Mouse (Mus musculus) testis, adult 2 months (tissue): ENCODE measurements around the gene Klf12. TPM values are rescaled to one million over a fixed set of nuclear protein-coding genes. Genes with fewer than 3 reads are reported as not detected.

ENCODE experiments used
- H3K27ac ChIP-seq: fragments of 200-500 bp; 2 replicates; pipeline ENCODE4 v1.5.1; 2012; ENCODE audit warnings: low read depth, low read length; ENCODE audit not compliant: control insufficient read depth, insufficient read depth
- H3K27me3 ChIP-seq: fragments of 200-500 bp; 2 replicates; pipeline ENCODE4 v1.6.1; 2012; ENCODE audit warnings: mild to moderate bottlenecking, low read length, moderate library complexity; ENCODE audit not compliant: control insufficient read depth, insufficient read depth
- H3K36me3 ChIP-seq: fragments of 200-500 bp; 2 replicates; pipeline ENCODE4 v1.6.1; 2012; ENCODE audit warnings: mild to moderate bottlenecking, low read length; ENCODE audit not compliant: control insufficient read depth, insufficient read depth
- H3K4me1 ChIP-seq: fragments of 200-500 bp; 2 replicates; pipeline ENCODE4 v1.6.1; 2012; ENCODE audit warnings: low read length; ENCODE audit not compliant: control insufficient read depth, insufficient read depth
- H3K4me3 ChIP-seq: fragments of 200-500 bp; 2 replicates; pipeline ENCODE4 v1.5.1; 2012; ENCODE audit warnings: low read depth, mild to moderate bottlenecking, low read length, moderate library complexity, mixed read lengths; ENCODE audit not compliant: control insufficient read depth
- CTCF ChIP-seq: fragments of 200-500 bp; IDR thresholded peaks from 2 replicates; pipeline ENCODE4 v1.5.1; 2012; ENCODE audit warnings: low read depth, mild to moderate bottlenecking, inconsistent platforms, low read length, moderate library complexity; ENCODE audit not compliant: control insufficient read depth, insufficient read depth, insufficient replicate concordance
- POLR2A ChIP-seq: fragments of 200-500 bp; IDR thresholded peaks from 2 replicates; pipeline ENCODE4 v1.6.1; 2012; ENCODE audit warnings: low read depth, mild to moderate bottlenecking, inconsistent platforms, low read length, moderate library complexity; ENCODE audit not compliant: control insufficient read depth
- polyA plus RNA-seq: library from polyadenylated mRNA; depleted of rRNA; stranded (reverse); fragments of >200 nt; gene quantifications from 2 replicates; pipeline ENCODE4 v1.2.3, GENCODE M21; 2012

Klf12 gene
- polyA plus RNA-seq, 1 experiment = 7.9 TPM

DNA sequence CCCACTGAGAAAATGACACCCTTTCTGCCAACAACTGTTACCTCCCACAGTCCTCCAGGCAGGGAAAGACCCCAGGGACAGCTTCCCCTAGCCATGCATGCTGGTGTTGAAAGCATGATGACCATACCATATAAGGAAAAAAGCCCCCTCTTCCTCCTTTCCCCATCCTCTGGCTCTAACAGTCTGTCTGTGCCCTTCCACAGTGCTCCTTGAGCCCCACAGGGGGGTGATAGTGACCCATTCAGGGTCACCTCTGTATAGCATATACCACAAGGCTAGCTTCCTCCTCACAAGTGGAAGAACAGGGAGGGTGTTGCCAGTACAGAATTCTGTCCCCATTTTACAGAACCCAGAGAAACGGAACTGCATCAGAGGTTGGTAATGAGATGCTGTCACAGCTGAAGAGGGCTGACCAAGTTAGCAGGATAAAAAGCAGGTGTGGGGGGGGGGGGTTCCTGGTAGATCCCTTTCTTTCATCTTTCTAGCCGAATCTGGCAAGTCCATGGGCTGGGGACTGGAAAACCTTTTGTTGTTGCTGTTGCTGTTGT lies 214.9 kb downstream of the Klf12 start:
- Histone ChIP-seq H3K4me1 (no peaks in the 10 kb centered on the region), H3K4me3 (no peak overlapping the region), H3K27me3 (no peaks in the 10 kb centered on the region), H3K27ac (no peak overlapping the region), H3K36me3 (no peaks in the 10 kb centered on the region)
- TF ChIP-seq POLR2A = no peak
- TF ChIP-seq CTCF = no peak

DNA sequence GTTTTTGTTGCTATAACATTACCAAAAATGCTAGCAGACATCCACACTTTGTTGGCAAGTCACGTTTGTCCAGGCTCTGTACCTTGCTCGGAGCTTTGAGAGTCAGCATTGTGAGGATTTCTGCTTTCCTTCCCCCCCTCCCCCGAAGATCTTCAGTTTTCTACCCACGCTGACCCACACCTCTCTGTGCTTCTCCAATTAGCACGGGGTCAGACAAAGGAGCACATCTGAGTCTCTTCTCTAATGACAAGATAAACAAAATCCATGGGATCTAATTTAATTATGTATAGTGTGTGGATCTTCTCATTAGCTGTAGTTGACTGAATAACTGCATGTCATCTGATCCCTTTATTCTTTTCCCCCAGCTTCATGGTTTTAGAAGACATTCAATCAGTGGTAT lies 215.8 kb downstream of the Klf12 start:
- Histone ChIP-seq H3K4me3 (no peak overlapping the region), H3K4me1 (no peaks in the 10 kb centered on the region), H3K36me3 (no peaks in the 10 kb centered on the region), H3K27me3 (no peaks in the 10 kb centered on the region), H3K27ac (no peak overlapping the region)
- TF ChIP-seq CTCF (no peak), POLR2A (no peak)

DNA sequence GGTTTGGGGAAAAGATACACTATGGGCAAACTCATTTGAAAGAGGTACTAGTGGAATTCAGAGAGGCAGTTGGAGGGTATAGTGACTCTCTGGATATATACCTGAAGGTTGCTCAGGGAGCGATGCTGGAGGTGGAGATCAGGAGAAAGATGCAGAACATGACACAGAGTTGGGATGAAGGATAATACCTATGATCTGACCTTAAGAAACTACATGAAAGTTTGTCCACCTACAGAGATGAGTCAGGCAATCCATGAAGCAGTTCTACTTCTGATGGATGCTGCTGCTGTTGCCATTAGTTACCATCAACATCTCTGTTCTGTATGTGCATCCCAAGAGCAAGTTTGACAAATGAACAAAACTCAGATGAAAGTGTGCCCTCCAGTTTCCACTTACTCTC lies 222.0 kb downstream of the Klf12 start:
- no peaks in the 10 kb centered on the region for H3K27me3 ChIP-seq

DNA sequence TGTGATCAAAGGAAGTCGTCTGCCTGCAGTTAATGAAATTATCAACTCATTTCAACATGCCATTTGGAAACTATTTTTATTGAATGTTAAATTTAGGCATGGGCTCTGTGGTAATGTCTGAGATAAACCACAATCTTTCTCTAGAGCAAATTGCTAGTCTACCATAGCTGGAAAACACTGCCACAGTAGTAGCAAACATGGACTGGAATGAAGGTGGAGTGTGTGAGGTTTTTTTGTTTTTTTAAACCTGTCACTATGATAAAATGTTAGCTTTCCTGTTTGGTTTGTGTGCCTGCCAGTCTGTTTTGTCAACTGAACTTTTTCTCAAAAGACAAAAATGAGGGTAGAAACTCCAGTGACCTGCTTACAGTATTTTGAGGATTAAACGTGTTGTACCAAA lies 230.3 kb downstream of the Klf12 start:
- H3K4me1 ChIP-seq = no peaks in the 10 kb centered on the region
- no peak overlapping the region for H3K27ac ChIP-seq
- H3K27me3 ChIP-seq = no peaks in the 10 kb centered on the region
- no peaks in the 10 kb centered on the region for H3K36me3 ChIP-seq
- no peak overlapping the region for H3K4me3 ChIP-seq
- no peak for TF ChIP-seq CTCF

More for the DNA sequence above, 222.0 kb downstream of the Klf12 start:
- Histone ChIP-seq H3K36me3 (no peaks in the 10 kb centered on the region), H3K4me3 (no peak overlapping the region), H3K27ac (no peak overlapping the region), H3K4me1 (no peaks in the 10 kb centered on the region)
- TF ChIP-seq POLR2A (no peak), CTCF (no peak)

DNA sequence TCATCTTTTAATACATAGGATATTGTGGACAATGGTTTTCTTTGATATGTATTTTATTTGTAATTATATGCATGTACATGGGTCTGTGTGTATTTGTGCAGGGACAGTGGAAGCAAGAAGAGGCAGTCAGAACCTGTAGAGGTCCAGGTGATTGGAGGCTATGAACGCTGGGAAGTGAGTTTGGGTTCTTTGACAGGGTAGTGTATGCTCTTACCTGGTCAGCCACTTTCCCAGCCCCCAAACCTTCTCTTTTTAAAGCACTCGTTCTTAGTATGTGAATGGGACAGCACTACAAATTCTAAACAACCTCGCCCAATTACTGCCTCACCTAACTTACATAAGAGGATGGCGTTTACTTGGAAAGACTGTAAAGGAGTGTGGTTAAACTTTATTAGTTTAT lies 231.0 kb downstream of the Klf12 start:
- no peaks in the 10 kb centered on the region for H3K27me3 ChIP-seq
- no peak overlapping the region for H3K4me3 ChIP-seq
- TF ChIP-seq CTCF = no peak
- TF ChIP-seq POLR2A = no peak
- no peak overlapping the region for H3K27ac ChIP-seq
- H3K4me1 ChIP-seq = no peaks in the 10 kb centered on the region
- no peaks in the 10 kb centered on the region for H3K36me3 ChIP-seq

DNA sequence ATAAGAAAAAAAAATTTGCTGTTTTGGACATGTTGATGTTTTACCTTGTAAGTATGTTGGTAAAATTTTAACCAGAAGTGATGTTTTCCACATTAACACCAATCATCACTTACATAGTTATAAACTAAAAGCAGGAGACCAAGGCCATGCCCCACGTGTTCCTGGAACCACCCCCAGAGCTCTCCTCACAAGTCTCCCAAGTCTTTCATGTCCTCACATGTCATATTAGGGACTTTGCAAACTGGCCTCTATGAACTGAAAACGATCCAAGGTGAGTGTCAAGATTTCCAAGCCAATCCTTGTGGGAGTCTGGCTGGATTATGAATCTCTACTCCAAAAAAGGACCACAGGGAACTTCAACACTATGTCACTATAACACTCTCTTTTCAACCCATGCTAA lies 231.6 kb downstream of the Klf12 start:
- Histone ChIP-seq H3K27me3 (no peaks in the 10 kb centered on the region), H3K4me1 (no peaks in the 10 kb centered on the region), H3K27ac (no peak overlapping the region), H3K36me3 (no peaks in the 10 kb centered on the region), H3K4me3 (no peak overlapping the region)
- TF ChIP-seq POLR2A = no peak

DNA sequence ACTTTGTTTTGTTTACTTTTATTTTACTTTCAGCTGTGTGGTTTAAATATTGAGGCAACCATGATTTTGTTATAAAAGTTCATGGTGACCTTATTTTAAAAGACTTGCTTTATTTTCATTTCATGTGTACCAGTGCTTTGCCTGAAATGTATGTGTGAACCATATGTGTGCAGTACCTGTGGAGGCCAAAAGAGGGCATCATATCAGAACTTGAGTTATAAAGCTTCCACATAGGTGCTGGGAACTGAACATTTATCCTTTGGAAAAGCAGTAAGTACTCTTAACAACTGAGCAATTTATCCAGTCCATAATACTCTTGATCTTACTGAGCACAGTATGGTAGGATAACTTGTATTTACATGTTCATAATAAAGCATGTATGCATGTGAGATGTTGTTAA lies 239.0 kb downstream of the Klf12 start:
- no peak overlapping the region for H3K27ac ChIP-seq
- TF ChIP-seq CTCF = no peak
- no peak for TF ChIP-seq POLR2A
- H3K4me3 ChIP-seq = no peak overlapping the region
- H3K27me3 ChIP-seq = no peaks in the 10 kb centered on the region
- no peaks in the 10 kb centered on the region for H3K4me1 ChIP-seq
- H3K36me3 ChIP-seq = no peaks in the 10 kb centered on the region

DNA sequence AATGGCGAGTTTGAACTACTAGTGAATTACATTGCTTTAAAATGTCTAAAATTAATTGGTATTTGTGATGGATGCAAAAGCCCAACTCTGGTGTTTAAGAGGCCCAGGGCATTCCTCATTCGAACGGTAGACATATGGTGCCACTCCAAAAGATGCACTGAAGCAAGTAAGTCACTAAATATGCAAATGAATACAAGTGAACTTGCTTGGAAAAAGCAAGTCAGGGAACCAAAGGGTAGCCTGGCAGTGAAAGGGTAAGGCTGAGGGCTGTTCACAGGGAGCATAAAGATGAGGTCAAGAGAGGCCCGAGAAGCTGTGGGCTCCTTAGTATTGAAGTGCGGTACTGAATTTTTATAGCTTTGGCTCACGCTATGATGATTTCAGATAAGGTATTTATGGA lies 242.7 kb downstream of the Klf12 start:
- H3K27me3 ChIP-seq = no peaks in the 10 kb centered on the region
- H3K27ac ChIP-seq = no peak overlapping the region
- no peak for TF ChIP-seq POLR2A
- TF ChIP-seq CTCF = no peak
- H3K36me3 ChIP-seq = no peaks in the 10 kb centered on the region
- no peak overlapping the region for H3K4me3 ChIP-seq
- no peaks in the 10 kb centered on the region for H3K4me1 ChIP-seq
